Mouse (Mus musculus) heart, adult 2 months (tissue): ENCODE results near the gene Pdhx. TPM values are rescaled to one million over a fixed set of nuclear protein-coding genes. Genes with fewer than 3 reads are reported as not detected.

Source experiments
- DNase-seq, 2 experiments: peaks; one replicate each; pipeline ENCODE4 v3.0.0; 2021
- H3K27ac ChIP-seq: fragments of 200-600 bp; 2 replicates; pipeline ENCODE4 v1.8.1; 2022
- H3K27me3 ChIP-seq: fragments of 200-500 bp; 2 replicates; pipeline ENCODE4 v1.6.1; 2012; ENCODE audit warnings: mild to moderate bottlenecking, low read length, inconsistent platforms, mixed read lengths; ENCODE audit not compliant: control insufficient read depth, insufficient read depth
- H3K36me3 ChIP-seq: fragments of 200-500 bp; 2 replicates; pipeline ENCODE4 v1.6.1; 2012; ENCODE audit warnings: low read length, inconsistent platforms; ENCODE audit not compliant: control insufficient read depth, insufficient read depth
- H3K4me1 ChIP-seq: fragments of 200-500 bp; 2 replicates; pipeline ENCODE4 v1.6.1; 2011; ENCODE audit warnings: low read length; ENCODE audit not compliant: control insufficient read depth, insufficient read depth
- H3K4me3 ChIP-seq: fragments of 200-600 bp; 2 replicates; pipeline ENCODE4 v1.8.1; 2022
- H3K79me2 ChIP-seq: fragments of 200-500 bp; replicated peaks from 2 replicates; pipeline ENCODE4 v1.6.1; 2012; ENCODE audit warnings: mild to moderate bottlenecking, inconsistent platforms, low read length, moderate library complexity, mixed read lengths; ENCODE audit not compliant: control insufficient read depth, insufficient read depth
- H3K9ac ChIP-seq: fragments of 200-500 bp; 2 replicates; pipeline ENCODE4 v1.6.1; 2012; ENCODE audit warnings: low read depth, mild to moderate bottlenecking, control low read depth, inconsistent platforms, low read length, mixed read lengths
- CTCF ChIP-seq: fragments of 200-600 bp; IDR thresholded peaks from 2 replicates; pipeline ENCODE4 v1.8.1; 2022; ENCODE audit warnings: antibody characterized with exemption, mild to moderate bottlenecking, moderate library complexity
- EP300 ChIP-seq: fragments of 200-500 bp; IDR thresholded peaks from 2 replicates; pipeline ENCODE4 v1.6.1; 2011; ENCODE audit warnings: low read depth, low read length, control low read depth; ENCODE audit not compliant: insufficient read depth
- POLR2A ChIP-seq: fragments of 200-500 bp; IDR thresholded peaks from 2 replicates; pipeline ENCODE4 v1.6.1; 2011; ENCODE audit warnings: mild to moderate bottlenecking, low read depth, low read length, control low read depth; ENCODE audit not compliant: insufficient read depth
- WGBS: fragments of 180-500 bp; shearing (Covaris S2); methylation state at CpG from one replicate; pipeline ENCODE4 v1.1.7; 2018; 5-methylcytosine and 5-hydroxymethylcytosine counted together
- intact Hi-C: fragments of 180-260 bp; cut with DNase I; formaldehyde crosslinking; loops from one replicate; pipeline ENCODE4 v1.15.1; 2025
- polyA plus RNA-seq: library from polyadenylated mRNA; depleted of rRNA; stranded (reverse); fragments of >200 nt; gene quantifications from 2 replicates; pipeline ENCODE4 v1.2.3, GENCODE M21; 2012
- total RNA-seq, 2 experiments: library from RNA; stranded (reverse); gene quantifications; 2 replicates each; pipeline ENCODE4 v1.2.3; 2021

The Pdhx gene
- total and polyA plus RNA-seq, 3 experiments: 102 to 162 (median 147) TPM

DNA sequence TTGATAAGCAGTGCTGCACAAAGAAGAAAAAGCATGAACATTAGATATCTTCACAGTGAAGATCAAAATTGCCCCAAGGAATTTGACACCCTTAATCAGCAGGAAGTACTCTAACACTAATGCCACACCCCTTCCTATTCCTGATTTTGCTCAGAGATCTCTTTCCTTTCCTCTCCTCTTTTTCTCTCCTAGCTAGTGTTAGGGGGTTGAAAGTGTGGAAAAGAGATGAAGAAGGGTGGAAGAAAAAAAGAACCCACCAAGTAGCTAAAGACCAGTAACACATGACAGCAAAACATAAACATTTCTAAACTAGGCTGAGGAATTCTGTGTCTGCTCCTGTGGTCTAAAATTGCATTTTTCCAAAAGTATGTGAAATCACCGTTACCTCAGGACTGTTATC, 4.7 kb downstream of the Pdhx start:
- Histone ChIP-seq H3K4me1 (peaks cover 7% of the 10 kb centered on the region), H3K27me3 (no peaks in the 10 kb centered on the region), H3K9ac (no peak overlapping the region), H3K27ac (no peak overlapping the region), H3K36me3 (peaks cover 29% of the 10 kb centered on the region), H3K79me2 (peaks cover 6% of the 10 kb centered on the region), H3K4me3 (no peak overlapping the region)
- TF ChIP-seq POLR2A (no peak), EP300 (no peak), CTCF (no peak)
- intact Hi-C loops: no loop called here
- no peak for DNase-seq
- 54% methylated on average over 1 of the region's 1 CpGs for WGBS

DNA sequence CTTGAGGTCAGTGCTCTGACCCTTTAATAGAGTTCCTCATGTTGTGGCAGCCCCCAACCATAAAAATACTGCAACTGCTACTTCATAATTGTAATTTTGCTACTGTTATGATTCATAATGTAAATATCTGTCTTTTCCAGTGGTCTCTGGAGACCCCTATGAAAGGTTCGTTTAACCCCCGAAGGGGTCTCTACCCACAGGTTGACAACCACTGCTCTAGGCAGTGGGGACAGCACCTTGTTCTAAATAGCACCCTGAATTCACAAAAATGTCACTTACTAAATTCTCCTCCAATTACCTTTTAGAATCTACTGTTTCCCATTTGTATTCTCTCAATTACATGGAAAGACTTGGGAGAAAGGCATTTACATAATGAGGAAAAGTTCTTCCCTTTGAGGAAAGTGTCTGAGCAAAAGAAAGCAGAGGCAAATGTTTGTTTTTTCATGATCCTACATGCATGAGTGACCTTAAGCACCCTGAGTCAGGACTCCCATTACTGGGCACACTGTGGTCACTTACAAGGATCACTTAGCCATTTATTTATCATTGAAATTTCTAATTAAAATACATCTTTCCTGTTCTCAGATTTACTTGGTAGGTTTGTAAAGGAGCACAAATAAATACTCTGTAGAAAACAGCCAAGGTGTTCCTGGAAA, 5.6 kb downstream of the Pdhx start:
- 91% methylated on average over 2 of the region's 2 CpGs for WGBS
- intact Hi-C loops: no loop called here
- DNase-seq: no peak

DNA sequence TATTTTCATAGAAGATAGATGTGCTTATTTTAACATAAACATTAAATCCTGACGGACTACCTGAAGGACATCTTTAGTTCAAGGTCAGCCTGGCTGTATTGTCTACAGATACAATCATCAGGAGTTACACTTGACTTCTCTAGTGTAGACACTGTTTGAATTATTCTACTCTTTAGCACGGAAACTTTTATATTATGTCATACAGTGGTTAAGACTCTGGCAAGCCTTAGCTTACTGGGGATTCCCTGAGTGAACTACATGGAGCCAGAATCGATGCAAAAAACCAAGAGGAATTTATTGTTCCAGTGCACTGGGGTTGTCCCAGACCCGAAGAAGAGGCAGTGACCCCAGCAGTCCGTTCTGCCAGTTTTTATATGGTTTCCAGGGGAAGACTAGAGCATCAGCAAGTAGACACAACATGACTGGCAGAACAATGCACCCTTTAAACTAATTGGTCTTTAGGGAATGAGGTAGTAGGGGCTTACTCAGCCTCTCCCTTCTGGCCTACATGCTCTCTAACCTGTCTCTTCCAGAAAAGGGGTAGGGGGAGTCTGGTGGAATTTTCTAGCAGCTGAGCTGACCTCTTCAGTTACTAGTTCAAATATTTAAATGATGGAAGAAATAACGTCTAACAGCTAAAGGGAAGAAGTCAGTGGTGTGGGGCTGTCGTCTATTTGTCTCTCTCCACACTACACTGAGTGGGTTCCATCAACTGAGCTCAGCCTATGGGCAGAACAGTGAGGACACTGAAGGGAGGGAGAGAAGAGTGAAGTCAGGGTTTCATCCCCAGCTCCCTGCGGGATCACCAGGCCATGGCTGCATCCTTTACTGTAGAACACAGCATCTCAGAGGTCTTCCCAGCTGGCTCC, 6.4 kb downstream of the Pdhx start:
- intact Hi-C loops: no loop called here
- Histone ChIP-seq H3K79me2 (peaks cover 6% of the 10 kb centered on the region), H3K36me3 (peaks cover 25% of the 10 kb centered on the region), H3K9ac (no peak overlapping the region), H3K4me3 (no peak overlapping the region), H3K27ac (no peak overlapping the region), H3K4me1 (peaks cover 7% of the 10 kb centered on the region), H3K27me3 (no peaks in the 10 kb centered on the region)
- no peak for DNase-seq
- TF ChIP-seq POLR2A: no peak
- TF ChIP-seq EP300: no peak
- no peak for TF ChIP-seq CTCF
- 71% methylated on average over 8 of the region's 8 CpGs for WGBS

More for the DNA sequence above, 5.6 kb downstream of the Pdhx start:
- H3K4me3 ChIP-seq: no peak overlapping the region
- TF ChIP-seq CTCF: no peak
- TF ChIP-seq EP300: no peak
- TF ChIP-seq POLR2A: no peak
- H3K4me1 ChIP-seq: peaks cover 7% of the 10 kb centered on the region
- H3K9ac ChIP-seq: no peak overlapping the region
- H3K79me2 ChIP-seq: peaks cover 6% of the 10 kb centered on the region
- H3K27ac ChIP-seq: no peak overlapping the region
- no peaks in the 10 kb centered on the region for H3K27me3 ChIP-seq
- H3K36me3 ChIP-seq: peaks cover 29% of the 10 kb centered on the region

DNA sequence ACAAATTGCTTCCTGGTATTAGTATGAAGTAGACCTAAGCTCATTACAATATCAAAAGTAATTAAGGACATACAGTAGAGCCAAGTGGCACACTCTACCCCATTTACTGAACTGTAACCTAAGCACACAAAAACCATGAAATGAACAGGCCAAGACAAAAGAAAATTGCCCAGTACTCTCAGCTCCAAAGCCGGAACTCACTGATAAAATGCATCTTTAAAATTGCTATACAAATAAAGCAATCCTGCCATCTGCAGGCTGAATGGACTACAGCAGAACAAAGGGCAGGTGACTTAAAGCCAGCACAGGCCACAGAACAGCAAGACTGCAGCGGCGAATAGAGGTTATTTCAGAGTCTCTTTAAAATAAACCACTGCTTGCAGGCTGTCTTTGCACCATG, 10.4 kb downstream of the Pdhx start:
- intact Hi-C loops: loop anchor here (1.0 kb wide), 1 partner anchor 381 kb away; no protein-coding TSS in a partner anchor
- WGBS: 15% methylated on average over 3 of the region's 3 CpGs
- H3K79me2 ChIP-seq: peaks cover 3% of the 10 kb centered on the region; the same call in 1 of the 2 replicates
- H3K9ac ChIP-seq: peak overlapping the region; percentile 16; the same call in 1 of the 2 replicates
- TF ChIP-seq CTCF (peak; percentile 82), POLR2A (no peak), EP300 (no peak)
- no peaks in the 10 kb centered on the region for H3K27me3 ChIP-seq
- no peaks in the 10 kb centered on the region for H3K36me3 ChIP-seq
- H3K27ac ChIP-seq: no peak overlapping the region
- peaks cover 4% of the 10 kb centered on the region for H3K4me1 ChIP-seq
- DNase-seq: peak in 1 of 2 experiments; percentile 15
- H3K4me3 ChIP-seq: no peak overlapping the region

DNA sequence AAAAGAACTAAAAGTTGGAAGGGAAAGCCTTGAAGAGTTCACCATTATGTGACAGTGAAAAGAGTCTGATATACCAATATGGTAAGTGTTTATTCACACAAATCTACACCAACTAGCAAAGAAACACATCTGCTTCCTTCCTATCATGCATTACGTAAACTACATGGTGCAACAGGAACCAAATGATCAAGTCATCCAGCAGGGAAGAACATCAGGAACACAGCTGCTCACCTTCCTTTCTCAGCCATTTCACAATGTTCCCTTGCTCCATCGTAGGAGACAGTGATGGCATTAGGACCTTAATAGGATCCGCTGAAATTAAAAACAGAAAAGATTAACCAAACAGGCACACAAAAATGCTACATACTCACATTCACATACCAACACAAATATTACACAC, 15.0 kb downstream of the Pdhx start:
- Histone ChIP-seq H3K36me3 (peaks cover 2% of the 10 kb centered on the region; the same call in 1 of the 2 replicates), H3K27me3 (no peaks in the 10 kb centered on the region), H3K9ac (no peak overlapping the region), H3K27ac (no peak overlapping the region), H3K4me3 (no peak overlapping the region), H3K79me2 (peaks cover 3% of the 10 kb centered on the region; the same call in 1 of the 2 replicates), H3K4me1 (peaks cover 4% of the 10 kb centered on the region)
- DNase-seq: no peak
- TF ChIP-seq EP300: no peak
- WGBS: 81% methylated on average over 3 of the region's 3 CpGs
- intact Hi-C loops: no loop called here

DNA sequence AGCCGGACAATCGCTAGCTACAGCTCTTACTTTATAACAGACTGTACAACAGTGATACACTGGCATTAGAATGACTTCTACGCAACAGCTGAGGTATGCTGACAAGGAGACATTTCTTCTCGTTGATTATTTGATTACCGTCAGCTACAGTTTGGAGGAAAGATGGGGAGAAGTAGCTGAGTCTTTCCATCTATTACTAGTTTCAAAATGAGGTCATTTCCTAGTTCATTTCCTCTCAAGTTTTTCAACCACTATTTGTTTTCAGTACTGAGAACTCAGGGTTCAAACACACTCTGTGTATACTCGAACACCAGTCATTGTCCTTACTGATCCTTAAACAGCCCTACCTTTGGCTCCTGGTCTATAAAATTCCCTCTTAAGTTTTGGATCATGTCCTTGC, 17.5 kb downstream of the Pdhx start:
- peaks cover 2% of the 10 kb centered on the region; the same call in 1 of the 2 replicates for H3K36me3 ChIP-seq
- no peak for DNase-seq
- H3K79me2 ChIP-seq: 0 out of 2 replicates have a peak, but pooled peaks cover 3% of the 10 kb centered on the region
- WGBS: 74% methylated on average over 6 of the region's 6 CpGs
- H3K9ac ChIP-seq: no peak overlapping the region
- H3K4me1 ChIP-seq: peaks cover 7% of the 10 kb centered on the region
- intact Hi-C loops: no loop called here
- no peak overlapping the region for H3K4me3 ChIP-seq
- no peaks in the 10 kb centered on the region for H3K27me3 ChIP-seq
- no peak for TF ChIP-seq EP300
- no peak for TF ChIP-seq POLR2A
- no peak for TF ChIP-seq CTCF
- no peak overlapping the region for H3K27ac ChIP-seq
